Mouse (Mus musculus) CD8-positive naive resting alpha-beta T cell, adult 2 months (primary cell): ENCODE data around the gene Fam71d.

Experiments used
- DNase-seq, 2 experiments: peaks; one replicate each; pipeline ENCODE4 v3.0.0; 2022; ENCODE audit warnings: low read depth in 2 of 2, low spot score in 2 of 2

The Fam71d gene

DNA sequence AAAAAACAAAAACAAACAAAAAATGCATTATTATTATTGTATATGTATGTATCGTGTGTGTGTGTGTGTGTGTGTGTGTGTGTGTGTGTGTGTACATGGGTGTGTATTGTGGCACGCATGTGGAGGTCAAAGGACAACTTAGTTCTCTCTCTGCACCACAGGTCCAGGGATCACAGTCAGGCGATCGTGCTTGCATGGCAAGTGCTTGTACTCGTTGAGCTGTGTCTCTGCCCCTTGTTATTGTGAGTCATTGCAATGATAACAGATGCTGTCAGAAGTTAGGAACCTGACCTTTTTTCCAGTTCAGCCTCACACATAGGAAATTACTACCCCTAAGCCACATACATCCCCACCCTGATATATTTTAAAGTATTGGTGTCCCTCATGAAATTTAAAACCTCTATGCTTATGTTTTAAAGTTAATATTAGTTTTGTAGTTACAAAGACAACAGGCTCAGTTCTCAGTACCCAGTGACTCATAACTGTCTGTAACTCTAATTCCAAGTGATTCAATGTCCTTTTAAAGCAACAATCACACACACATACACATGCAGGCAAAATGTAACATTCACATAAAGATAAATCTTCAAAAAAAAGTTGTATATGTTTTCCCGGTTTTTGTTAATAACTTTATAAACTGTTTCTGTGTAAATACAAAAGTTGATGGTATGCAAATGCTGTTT lies 77.8 kb downstream of the Fam71d start:
- DNase-seq: no peak

DNA sequence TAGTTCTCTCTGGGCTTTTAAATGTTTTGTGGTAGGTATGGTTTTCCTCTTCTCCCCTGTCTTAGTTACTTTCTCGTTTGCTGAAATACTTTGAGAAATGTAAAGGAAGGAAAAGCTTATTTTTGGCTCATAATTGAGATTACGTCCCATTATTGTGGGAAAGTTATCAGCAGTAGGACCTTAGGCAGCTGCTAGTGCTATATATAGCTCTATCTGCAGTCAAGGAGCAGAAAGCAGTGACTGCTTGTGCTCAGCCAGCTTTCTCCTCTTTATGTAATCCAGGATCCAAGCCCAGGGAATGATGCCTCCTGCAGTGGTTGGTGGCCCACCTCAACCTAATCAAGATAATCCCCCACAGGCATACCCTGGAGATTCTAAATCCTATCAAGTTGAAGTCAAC lies 81.9 kb downstream of the Fam71d start:
- DNase-seq: no peak

- no peak for DNase-seq
Observed at GRCm38 (mm10) chr12:78777916-78778315, 86.6 kb downstream of the Fam71d start.

- DNase-seq: no peak
Observed at GRCm38 (mm10) chr12:78778423-78779067, 87.2 kb downstream of the Fam71d start.
